Mouse (Mus musculus) embryonic facial prominence, embryonic 11.5 days (tissue): Measurements from ENCODE around the gene Chn2. TPM values are rescaled to one million over a fixed set of nuclear protein-coding genes. Genes with fewer than 3 reads are reported as not detected.

Source experiments
- ATAC-seq: fragments of 200-750 bp; cut with Nextera tagmentation; replicated peaks from 2 replicates; pipeline ENCODE4 v1.8.0; 2017; ENCODE audit warnings: low read depth; ENCODE audit not compliant: insufficient number of reproducible peaks, low FRiP score, low TSS enrichment
- DNase-seq: peaks from one replicate; pipeline ENCODE4 v3.0.0-alpha.2; 2015; ENCODE audit warnings: low spot score
- H3K27ac ChIP-seq: fragments of 300-500 bp; sonication (generic); replicated peaks from 2 replicates; pipeline ENCODE4 v1.5.1; 2014; ENCODE audit warnings: mild to moderate bottlenecking, low read depth, low read length, control low read depth
- H3K27me3 ChIP-seq: fragments of 300-500 bp; sonication (generic); 2 replicates; pipeline ENCODE4 v1.6.1; 2014; ENCODE audit warnings: mild to moderate bottlenecking, low read length, moderate library complexity, mixed read lengths; ENCODE audit not compliant: control insufficient read depth, insufficient read depth
- H3K36me3 ChIP-seq: fragments of 300-500 bp; sonication (generic); replicated peaks from 2 replicates; pipeline ENCODE4 v1.6.1; 2014; ENCODE audit warnings: low read depth, mild to moderate bottlenecking, low read length, moderate library complexity, mixed read lengths; ENCODE audit not compliant: control insufficient read depth, insufficient read depth
- H3K4me1 ChIP-seq: fragments of 300-500 bp; sonication (generic); 2 replicates; pipeline ENCODE4 v1.6.1; 2014; ENCODE audit warnings: low read length, mixed read lengths; ENCODE audit not compliant: control insufficient read depth, insufficient read depth
- H3K4me2 ChIP-seq: fragments of 300-500 bp; sonication (generic); 2 replicates; pipeline ENCODE4 v1.6.1; 2014; ENCODE audit warnings: low read depth, mild to moderate bottlenecking, control low read depth, low read length, moderate library complexity
- H3K4me3 ChIP-seq: fragments of 300-500 bp; sonication (generic); 2 replicates; pipeline ENCODE4 v1.5.1; 2014; ENCODE audit warnings: low read depth, low read length, control low read depth
- H3K9ac ChIP-seq: fragments of 300-500 bp; sonication (generic); replicated peaks from 2 replicates; pipeline ENCODE4 v1.6.1; 2014; ENCODE audit warnings: mild to moderate bottlenecking, control low read depth, low read length
- H3K9me3 ChIP-seq: fragments of 300-500 bp; sonication (generic); replicated peaks from 2 replicates; pipeline ENCODE4 v1.6.1; 2016; ENCODE audit warnings: mild to moderate bottlenecking, low read length, inconsistent platforms, mixed read lengths; ENCODE audit not compliant: control insufficient read depth
- whole genome bisulfite sequencing: fragments of 180-500 bp; shearing (Covaris S2); extraction: QIAGEN DNeasy Blood & Tissue Kit; methylation state at CpG from one replicate; pipeline ENCODE4 v1.1.7; 2014; 5-methylcytosine and 5-hydroxymethylcytosine counted together
- polyA plus RNA-seq: library from polyadenylated mRNA; unstranded; fragments of >200 nt; fragmentation: Nextera tagmentation; extraction: Ambion mirVana; gene quantifications from 2 replicates; pipeline ENCODE4 v1.2.1, GENCODE M21; 2014

Gene Chn2
- polyA plus RNA-seq, 1 experiment from 2014 or later: 14.0 TPM

DNA sequence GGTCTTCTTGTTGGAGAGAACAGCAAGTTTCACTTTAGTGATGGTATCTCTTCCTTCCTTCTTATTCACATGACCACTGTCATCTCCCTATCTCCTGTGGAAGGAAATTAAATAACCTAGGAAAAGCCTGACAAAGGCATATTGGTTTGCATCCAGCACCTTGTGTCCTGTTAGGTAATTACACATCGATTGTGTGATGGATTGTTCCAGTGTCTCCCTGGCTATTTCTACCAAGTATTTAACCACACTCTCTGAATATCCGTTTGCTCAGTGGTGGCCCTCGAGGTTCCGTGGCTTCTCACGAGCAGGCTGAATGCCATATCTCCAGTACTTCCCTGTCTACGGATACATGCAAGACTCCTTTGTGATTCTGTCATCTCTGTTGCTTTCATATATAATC lies 164.6 kb downstream of the Chn2 start:
- Histone ChIP-seq H3K9ac (no peak overlapping the region), H3K4me2 (no peak overlapping the region), H3K36me3 (no peaks in the 10 kb centered on the region), H3K27ac (no peak overlapping the region), H3K4me3 (no peak overlapping the region), H3K27me3 (no peaks in the 10 kb centered on the region), H3K4me1 (no peaks in the 10 kb centered on the region), H3K9me3 (no peaks in the 10 kb centered on the region)
- no peak for ATAC-seq
- DNase-seq: no peak
- WGBS: 89% methylated on average over 6 of the region's 6 CpGs

DNA sequence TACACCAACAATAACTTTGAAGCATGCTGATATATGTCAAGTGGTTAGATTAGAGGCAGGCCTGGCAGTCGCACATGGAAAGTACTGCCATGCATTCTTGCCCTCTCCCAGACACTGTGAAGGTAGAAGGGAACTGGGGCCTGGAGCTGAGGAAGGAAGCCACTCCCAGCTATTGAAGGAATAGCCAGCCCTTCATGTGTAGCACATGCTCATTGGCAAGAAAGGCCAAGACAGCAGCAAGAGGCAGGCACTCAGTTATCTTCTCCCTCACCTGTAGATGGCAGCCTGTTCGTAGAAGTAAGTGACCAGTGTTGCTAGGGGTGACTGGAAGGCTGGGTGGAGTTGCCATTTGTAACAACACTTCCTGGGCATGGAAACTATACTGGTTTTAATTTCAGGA lies 165.6 kb downstream of the Chn2 start:
- Histone ChIP-seq H3K4me2 (no peak overlapping the region), H3K27me3 (no peaks in the 10 kb centered on the region), H3K9ac (no peak overlapping the region), H3K4me3 (no peak overlapping the region), H3K36me3 (no peaks in the 10 kb centered on the region), H3K27ac (no peak overlapping the region), H3K9me3 (no peaks in the 10 kb centered on the region), H3K4me1 (no peaks in the 10 kb centered on the region)
- peak; percentile 48 for DNase-seq
- ATAC-seq: no peak
- 38% methylated on average over 2 of the region's 2 CpGs for WGBS

DNA sequence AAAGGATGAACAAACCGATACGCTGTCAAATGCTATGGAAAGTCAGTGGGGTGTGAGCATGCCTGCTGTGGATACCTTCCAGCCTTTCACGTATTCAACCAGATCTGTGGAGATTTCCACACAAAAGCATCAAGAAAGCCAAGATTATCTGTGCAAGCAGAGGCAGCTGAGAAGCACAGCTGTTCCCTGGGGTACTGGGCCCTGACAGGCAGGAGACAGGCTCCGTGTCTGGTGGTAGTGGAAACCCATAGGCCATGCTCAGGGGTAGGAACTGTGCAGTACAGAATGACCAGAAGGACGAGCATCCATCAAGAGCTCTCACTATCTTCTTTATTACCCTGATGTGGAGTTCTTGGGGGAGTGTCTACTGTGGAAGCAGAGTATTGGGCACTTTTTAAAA lies 166.1 kb downstream of the Chn2 start:
- Histone ChIP-seq H3K4me3 (no peak overlapping the region), H3K27me3 (no peaks in the 10 kb centered on the region), H3K27ac (no peak overlapping the region), H3K4me1 (no peaks in the 10 kb centered on the region), H3K36me3 (no peaks in the 10 kb centered on the region), H3K9ac (no peak overlapping the region), H3K9me3 (no peaks in the 10 kb centered on the region), H3K4me2 (no peak overlapping the region)
- 67% methylated on average over 5 of the region's 5 CpGs for WGBS
- ATAC-seq (no peak), DNase-seq (no peak)

DNA sequence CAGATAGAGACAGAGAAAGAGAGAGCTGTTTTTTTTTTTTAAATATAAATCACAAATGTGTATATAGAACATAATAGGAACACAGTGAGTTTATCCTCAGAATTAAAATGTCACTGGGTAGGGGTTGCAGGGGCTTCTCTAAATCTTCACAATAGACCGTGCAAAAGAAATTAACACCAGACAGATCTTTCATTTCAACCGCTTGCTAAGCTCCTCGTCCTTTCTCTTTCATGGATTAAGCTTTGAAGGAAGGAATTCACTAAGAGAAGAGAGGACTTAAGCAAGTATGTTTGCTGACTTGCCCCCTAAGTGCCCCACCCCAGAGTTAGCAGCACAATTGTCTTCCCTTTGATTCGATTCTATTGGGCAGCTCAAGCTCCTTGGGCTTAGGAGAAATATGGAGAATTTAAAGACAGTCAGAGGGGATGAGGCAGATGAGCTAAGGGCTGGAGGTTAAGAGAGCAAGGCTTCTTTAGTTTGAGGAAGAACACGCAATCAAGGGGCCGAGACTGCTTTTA lies 166.9 kb downstream of the Chn2 start:
- H3K27me3 ChIP-seq: no peaks in the 10 kb centered on the region
- H3K4me2 ChIP-seq: no peak overlapping the region
- DNase-seq (no peak), ATAC-seq (no peak)
- H3K9ac ChIP-seq: no peak overlapping the region
- H3K36me3 ChIP-seq: no peaks in the 10 kb centered on the region
- no peaks in the 10 kb centered on the region for H3K9me3 ChIP-seq
- WGBS: 39% methylated on average over 6 of the region's 6 CpGs
- H3K27ac ChIP-seq: no peak overlapping the region
- no peaks in the 10 kb centered on the region for H3K4me1 ChIP-seq
- H3K4me3 ChIP-seq: no peak overlapping the region

DNA sequence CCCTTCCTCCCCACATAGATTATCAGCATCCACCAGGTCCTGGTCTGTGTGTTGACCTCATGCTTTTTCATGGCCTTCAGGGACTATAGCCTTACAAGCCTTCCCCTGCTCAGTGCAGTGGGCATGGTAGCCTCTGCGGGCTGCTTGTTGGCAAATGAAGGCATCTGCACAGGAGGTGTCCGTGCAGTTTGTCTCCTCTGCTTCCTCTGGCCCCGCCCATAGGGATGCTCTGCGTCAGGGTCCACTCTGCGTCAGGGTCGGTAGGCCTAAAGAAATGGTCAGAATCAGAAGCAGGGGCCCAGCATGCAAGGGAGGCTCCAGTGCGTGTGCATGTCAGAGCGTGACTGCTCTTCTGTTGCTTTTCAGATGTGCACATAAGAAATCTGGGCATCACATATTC lies 169.4 kb downstream of the Chn2 start:
- no peaks in the 10 kb centered on the region for H3K36me3 ChIP-seq
- H3K9ac ChIP-seq: no peak overlapping the region

DNA sequence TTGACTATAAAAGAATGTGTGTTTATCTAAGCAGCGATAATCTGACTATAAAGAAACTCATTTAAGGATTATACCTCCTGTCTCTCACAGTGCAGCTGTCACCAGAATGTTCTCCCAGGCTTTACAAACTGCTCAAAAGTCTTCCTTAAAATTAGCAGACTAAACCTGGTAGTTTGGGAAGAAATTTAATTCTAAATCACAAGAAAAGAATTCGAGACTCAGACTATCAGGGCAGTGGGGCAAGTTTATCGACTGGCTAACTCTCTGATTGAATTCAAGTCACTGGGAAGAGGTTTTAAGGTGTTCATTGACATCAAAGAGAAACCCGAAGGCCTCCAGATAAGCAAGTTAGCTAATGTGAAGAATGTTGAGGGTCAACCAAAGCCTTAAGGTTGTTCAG lies 171.6 kb downstream of the Chn2 start:
- Histone ChIP-seq H3K36me3 (no peaks in the 10 kb centered on the region), H3K9me3 (no peaks in the 10 kb centered on the region), H3K27ac (no peak overlapping the region), H3K4me3 (no peak overlapping the region), H3K9ac (no peak overlapping the region), H3K27me3 (no peaks in the 10 kb centered on the region), H3K4me2 (no peak overlapping the region), H3K4me1 (no peaks in the 10 kb centered on the region)
- WGBS: 74% methylated on average over 4 of the region's 4 CpGs
- ATAC-seq: no peak
- no peak for DNase-seq

More for the DNA sequence above, 169.4 kb downstream of the Chn2 start:
- Histone ChIP-seq H3K4me3 (no peak overlapping the region), H3K27me3 (no peaks in the 10 kb centered on the region), H3K4me2 (no peak overlapping the region), H3K9me3 (no peaks in the 10 kb centered on the region), H3K4me1 (no peaks in the 10 kb centered on the region), H3K27ac (no peak overlapping the region)
- ATAC-seq (no peak), DNase-seq (no peak)
- 79% methylated on average over 8 of the region's 8 CpGs for WGBS

DNA sequence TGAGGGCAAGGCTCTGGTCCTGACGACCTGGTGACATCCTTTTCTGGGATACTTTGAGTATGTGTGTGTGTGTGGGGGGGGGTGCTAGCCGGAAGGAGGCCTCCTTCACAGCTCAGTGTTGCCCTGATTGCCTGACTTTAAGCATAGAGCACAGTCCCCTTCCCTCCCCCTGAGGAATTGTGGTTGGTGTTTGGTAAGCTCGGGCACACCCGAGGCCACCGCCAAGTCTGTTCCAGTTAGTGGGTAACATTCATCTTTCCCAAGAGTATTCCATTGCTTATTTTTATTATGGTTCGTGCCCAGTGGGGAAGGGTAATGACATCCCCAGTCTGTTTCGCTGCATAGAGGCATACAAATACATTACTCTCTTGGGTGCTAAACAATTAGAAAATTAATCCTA lies 172.6 kb downstream of the Chn2 start:
- Histone ChIP-seq H3K4me2 (no peak overlapping the region), H3K4me3 (no peak overlapping the region), H3K27me3 (no peaks in the 10 kb centered on the region), H3K9me3 (no peaks in the 10 kb centered on the region), H3K36me3 (no peaks in the 10 kb centered on the region), H3K4me1 (no peaks in the 10 kb centered on the region), H3K9ac (no peak overlapping the region), H3K27ac (no peak overlapping the region)
- ATAC-seq: no peak
- 79% methylated on average over 7 of the region's 7 CpGs for WGBS
- no peak for DNase-seq

- no peaks in the 10 kb centered on the region for H3K9me3 ChIP-seq
- no peaks in the 10 kb centered on the region for H3K27me3 ChIP-seq
- no peaks in the 10 kb centered on the region for H3K4me1 ChIP-seq
- H3K9ac ChIP-seq: no peak overlapping the region
- H3K27ac ChIP-seq: no peak overlapping the region
- no peak overlapping the region for H3K4me2 ChIP-seq
- H3K4me3 ChIP-seq: no peak overlapping the region
- H3K36me3 ChIP-seq: no peaks in the 10 kb centered on the region
- WGBS: 76% methylated on average over 7 of the region's 7 CpGs
- ATAC-seq: no peak
- DNase-seq: no peak
Observed at GRCm38 (mm10) chr6:54213743-54214142, 174.4 kb downstream of the Chn2 start.
